Mouse (Mus musculus) macrophage (primary cell): ENCODE results near the gene Rcan1. TPM values are rescaled to one million over a fixed set of nuclear protein-coding genes. Genes with fewer than 3 reads are reported as not detected.

Experiments used
- H3K27ac ChIP-seq: fragments of 350-480 bp; formaldehyde crosslinking; 2 replicates; pipeline ENCODE4 v1.9.0; 2021
- H3K36me3 ChIP-seq: fragments of 350-480 bp; formaldehyde crosslinking; 2 replicates; pipeline ENCODE4 v1.9.0; 2021; ENCODE audit errors: inconsistent target
- H3K4me3 ChIP-seq: fragments of 350-480 bp; formaldehyde crosslinking; 2 replicates; pipeline ENCODE4 v1.9.0; 2021; ENCODE audit errors: inconsistent target
- H3K79me2 ChIP-seq: fragments of 350-480 bp; formaldehyde crosslinking; 2 replicates; pipeline ENCODE4 v1.9.0; 2021; ENCODE audit errors: inconsistent target
- WGBS: methylation state at CpG from one replicate; pipeline ENCODE4 v1.1.7; 2026; ENCODE audit warnings: inconsistent platforms; ENCODE audit not compliant: missing documents; 5-methylcytosine and 5-hydroxymethylcytosine counted together
- polyA plus RNA-seq: library from polyadenylated mRNA; stranded (reverse); fragments of 250-400 nt; gene quantifications from 3 replicates; pipeline ENCODE4 v1.2.4, GENCODE M21; 2018; ENCODE audit warnings: inconsistent platforms

Gene Rcan1
- polyA plus RNA-seq, 1 experiment from 2014 or later = 30.7 TPM

GRCm38 (mm10) chr16:92346297-92346916 lies 124.3 kb downstream of the Rcan1 start:
- H3K4me3 ChIP-seq = no peak overlapping the region
- H3K27ac ChIP-seq = no peak overlapping the region
- WGBS = 87% methylated on average over 13 of the region's 13 CpGs
- no peaks in the 10 kb centered on the region for H3K36me3 ChIP-seq
- H3K79me2 ChIP-seq = no peaks in the 10 kb centered on the region

GRCm38 (mm10) chr16:92345177-92345576 lies 125.5 kb downstream of the Rcan1 start:
- H3K4me3 ChIP-seq = no peak overlapping the region
- H3K79me2 ChIP-seq = no peaks in the 10 kb centered on the region
- WGBS = 74% methylated on average over 11 of the region's 11 CpGs
- no peaks in the 10 kb centered on the region for H3K36me3 ChIP-seq
- no peak overlapping the region for H3K27ac ChIP-seq

Other genes starting within 250 kb of the Rcan1 start
- not detected in 3 replicates for gene Kcne2, start 178.5 kb downstream of the Rcan1 start, polyA plus RNA-seq
- gene Smim11, start 169.6 kb downstream of the Rcan1 start, polyA plus RNA-seq = 41.5 to 76.0 TPM (median 45.7 TPM) in 3 replicates
- gene Fam243, start 149.4 kb downstream of the Rcan1 start, polyA plus RNA-seq = not detected in 3 replicates
- not detected in 3 replicates for gene Kcne1, start 111.4 kb downstream of the Rcan1 start, polyA plus RNA-seq
- not detected in 3 replicates for gene Clic6, start 14.9 kb upstream of the Rcan1 start, polyA plus RNA-seq